Mouse (Mus musculus) urinary bladder, adult 18-20 months (tissue): ENCODE results near the gene Irf8.

ENCODE experiments used
- DNase-seq, 2 experiments: peaks; one replicate each; pipeline ENCODE4 v3.0.0; 2022; ENCODE audit warnings: low spot score in 2 of 2, mixed read lengths in 2 of 2

Irf8 gene

GRCm38 (mm10) chr8:120735770-120736481, at the start of gene Irf8:
TSS of gene Irf8 (plus strand) at chr8:120736358.
- peak; percentile 82 to 83 for DNase-seq

- no peak for DNase-seq
Measured at GRCm38 (mm10) chr8:120686576-120686975, 49.6 kb upstream of the Irf8 start.

- no peak for DNase-seq
Measured at GRCm38 (mm10) chr8:120687786-120688185, 48.4 kb upstream of the Irf8 start.

- DNase-seq = no peak
Measured at GRCm38 (mm10) chr8:120688511-120688910, 47.6 kb upstream of the Irf8 start.

GRCm38 (mm10) chr8:120692934-120693333, 43.2 kb upstream of the Irf8 start:
- no peak for DNase-seq

- peak in 1 of 2 experiments; percentile 34 for DNase-seq
Measured at GRCm38 (mm10) chr8:120693861-120694493, 42.2 kb upstream of the Irf8 start.

- no peak for DNase-seq
Measured at GRCm38 (mm10) chr8:120696401-120697153, 39.6 kb upstream of the Irf8 start.

- DNase-seq = no peak
Measured at GRCm38 (mm10) chr8:120697154-120697978, 38.8 kb upstream of the Irf8 start.

GRCm38 (mm10) chr8:120697979-120698272, 38.2 kb upstream of the Irf8 start:
- no peak for DNase-seq

- DNase-seq = no peak
Measured at GRCm38 (mm10) chr8:120698426-120698825, 37.7 kb upstream of the Irf8 start.

- DNase-seq = no peak
Measured at GRCm38 (mm10) chr8:120699079-120699478, 37.1 kb upstream of the Irf8 start.

GRCm38 (mm10) chr8:120699565-120699964, 36.6 kb upstream of the Irf8 start:
- DNase-seq = no peak

- no peak for DNase-seq
Measured at GRCm38 (mm10) chr8:120700053-120700452, 36.1 kb upstream of the Irf8 start.

GRCm38 (mm10) chr8:120701758-120702465, 34.2 kb upstream of the Irf8 start:
- no peak for DNase-seq

GRCm38 (mm10) chr8:120704203-120704602, 32.0 kb upstream of the Irf8 start:
- DNase-seq = no peak

- no peak for DNase-seq
Measured at GRCm38 (mm10) chr8:120705163-120705562, 31.0 kb upstream of the Irf8 start.

- no peak for DNase-seq
Measured at GRCm38 (mm10) chr8:120706193-120706592, 30.0 kb upstream of the Irf8 start.

- DNase-seq = no peak
Measured at GRCm38 (mm10) chr8:120709176-120709575, 27.0 kb upstream of the Irf8 start.

GRCm38 (mm10) chr8:120715200-120715599, 21.0 kb upstream of the Irf8 start:
- no peak for DNase-seq

GRCm38 (mm10) chr8:120715996-120716680, 20.0 kb upstream of the Irf8 start:
- no peak for DNase-seq
